Mouse (Mus musculus) spleen, postnatal 10 days (tissue): ENCODE results near the gene Snx29.

ENCODE experiments used
- DNase-seq, 2 experiments: peaks; one replicate each; pipeline ENCODE4 v3.0.0; 2021 to 2022; ENCODE audit warnings: low spot score in 2 of 2

The Snx29 gene

DNA sequence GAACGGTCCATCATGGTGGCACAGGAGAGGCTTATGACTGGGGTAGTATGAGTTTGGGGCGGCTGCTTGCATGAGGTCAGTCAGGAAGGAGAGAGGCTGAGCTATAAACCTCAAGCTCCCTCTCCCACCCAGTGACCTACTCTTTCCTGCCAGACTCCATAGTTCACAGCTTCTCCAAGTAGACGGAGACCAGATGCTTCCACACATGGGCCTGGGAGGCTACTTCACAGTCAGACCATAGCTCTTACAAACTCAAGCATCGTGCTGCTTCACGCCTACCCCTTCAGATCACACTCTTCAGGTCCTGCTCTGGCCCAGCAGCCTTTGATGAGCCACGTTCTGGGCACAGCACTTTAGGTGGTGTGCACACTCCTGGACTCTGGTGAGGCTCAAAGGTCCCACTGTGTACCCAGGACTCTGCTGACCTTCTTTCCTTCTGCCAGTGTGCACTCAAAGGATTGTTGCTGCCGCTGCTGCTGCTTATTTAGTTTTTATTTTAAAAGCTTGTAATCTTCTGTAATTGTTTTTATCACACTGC lies 313.6 kb downstream of the Snx29 start:
- no peak for DNase-seq

DNA sequence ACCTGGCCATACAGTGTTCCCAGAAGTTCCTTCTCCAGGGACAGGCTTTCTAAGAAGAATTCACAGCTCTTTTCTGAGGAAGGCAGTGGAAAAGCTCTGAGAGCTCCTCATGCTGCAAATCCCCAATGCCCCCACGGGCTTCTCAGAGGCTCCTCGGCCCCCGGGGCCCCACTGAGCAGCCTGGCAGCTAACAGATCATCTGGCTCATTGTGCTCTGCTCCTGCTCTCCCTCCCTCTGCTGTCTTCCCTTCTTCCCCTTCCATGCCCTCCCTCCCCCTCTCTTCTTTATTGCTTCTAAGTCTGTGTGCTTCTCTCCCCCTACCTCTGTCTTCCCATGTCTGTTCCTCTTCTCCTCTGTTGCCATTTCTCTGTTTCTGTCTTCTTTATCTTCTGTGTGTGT lies 314.2 kb downstream of the Snx29 start:
- no peak for DNase-seq

DNA sequence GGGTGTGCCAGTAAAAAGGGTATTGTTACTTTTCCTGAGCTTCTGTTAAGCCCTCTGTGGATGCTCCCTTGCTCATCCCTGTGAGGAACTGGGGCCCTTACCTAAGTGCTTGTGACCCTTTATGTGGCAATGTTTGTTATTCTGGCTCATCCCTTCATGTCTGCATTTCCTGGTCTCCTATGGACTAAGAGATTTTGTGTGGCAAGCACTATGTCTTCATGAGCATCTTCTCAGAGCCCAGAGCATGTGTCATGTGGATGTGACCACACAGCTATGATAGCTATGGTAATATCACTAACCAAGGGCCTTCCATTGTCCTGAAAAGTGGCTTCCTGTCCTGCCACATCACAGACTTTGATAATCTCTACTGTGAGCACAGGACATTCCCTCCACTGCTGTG lies 315.1 kb downstream of the Snx29 start:
- no peak for DNase-seq

DNA sequence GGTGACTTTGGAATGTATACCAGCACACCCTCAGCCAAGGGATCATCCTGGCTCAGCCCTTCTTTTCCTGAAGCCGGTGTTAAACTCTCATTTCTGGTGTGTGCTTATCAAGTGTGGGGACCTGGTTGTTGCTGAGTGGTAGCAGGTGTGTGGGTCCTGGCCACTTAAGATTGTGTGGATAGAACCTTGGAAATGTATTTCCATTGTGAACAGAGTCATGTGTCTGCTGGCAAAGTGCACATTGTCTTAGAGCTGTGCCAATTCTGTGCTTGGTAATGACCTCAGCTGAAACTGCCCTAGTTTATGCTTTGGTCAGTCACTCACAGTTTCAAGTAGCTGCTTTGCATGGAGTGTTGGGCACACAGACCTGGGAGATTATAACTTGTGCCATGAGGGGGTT lies 316.0 kb downstream of the Snx29 start:
- DNase-seq, result no peak

DNA sequence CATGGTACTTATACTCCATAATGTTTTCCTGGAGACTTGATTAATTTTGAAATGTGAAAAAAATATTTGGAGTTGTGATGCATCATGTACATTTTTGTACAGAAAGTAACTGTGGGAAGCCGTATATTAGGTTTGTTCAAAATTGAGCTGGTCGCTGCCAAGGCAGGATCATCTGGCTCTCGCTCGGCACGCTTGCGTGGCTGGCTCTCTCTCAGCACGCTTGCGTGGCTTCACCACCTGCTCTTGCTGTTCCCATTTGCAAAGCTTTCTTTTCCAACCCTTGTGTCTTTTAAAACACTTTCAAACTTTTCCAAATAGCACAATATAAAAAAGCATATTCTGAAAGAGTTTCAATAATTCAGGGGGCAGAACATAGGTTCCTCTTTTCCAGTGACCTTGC lies 317.2 kb downstream of the Snx29 start:
- no peak for DNase-seq

DNA sequence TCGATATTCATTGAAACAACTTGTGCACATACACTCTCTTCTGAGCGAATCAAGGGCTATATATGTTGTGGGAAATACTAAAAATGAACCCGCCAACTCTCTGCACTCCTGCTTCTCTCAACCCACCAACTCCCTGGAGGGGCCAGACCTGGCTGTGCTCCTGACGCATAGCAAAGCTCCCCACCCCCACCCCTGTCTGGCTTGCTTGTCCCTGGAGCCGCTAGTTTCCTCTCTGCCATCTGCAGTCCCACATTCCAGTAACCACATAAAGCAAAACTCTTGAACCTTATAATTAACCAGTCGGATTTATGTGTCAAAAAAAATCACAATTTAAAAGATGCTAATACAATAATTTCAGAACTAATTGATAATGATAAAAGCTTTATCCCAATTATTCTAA lies 320.9 kb downstream of the Snx29 start:
- no peak for DNase-seq

DNA sequence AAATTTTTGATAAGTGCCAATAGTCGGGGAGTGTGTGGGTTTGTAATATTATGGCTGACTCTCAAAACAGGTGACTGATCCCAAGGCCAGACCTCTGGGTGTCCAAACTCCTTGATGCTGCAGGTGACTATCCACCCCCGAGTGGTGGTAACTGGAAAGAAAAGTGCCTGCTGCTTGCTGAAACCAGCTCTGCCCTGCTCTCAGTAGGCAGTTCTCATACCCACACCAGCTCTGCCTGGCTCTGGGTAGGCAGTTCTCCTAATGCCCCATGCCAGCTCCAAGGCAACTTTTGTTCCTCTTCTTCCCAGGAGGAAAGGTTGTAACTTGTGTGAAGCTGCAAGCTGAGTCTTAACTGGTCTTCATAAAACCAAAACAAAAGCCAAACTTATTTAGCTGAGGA lies 321.7 kb downstream of the Snx29 start:
- DNase-seq, result no peak

DNA sequence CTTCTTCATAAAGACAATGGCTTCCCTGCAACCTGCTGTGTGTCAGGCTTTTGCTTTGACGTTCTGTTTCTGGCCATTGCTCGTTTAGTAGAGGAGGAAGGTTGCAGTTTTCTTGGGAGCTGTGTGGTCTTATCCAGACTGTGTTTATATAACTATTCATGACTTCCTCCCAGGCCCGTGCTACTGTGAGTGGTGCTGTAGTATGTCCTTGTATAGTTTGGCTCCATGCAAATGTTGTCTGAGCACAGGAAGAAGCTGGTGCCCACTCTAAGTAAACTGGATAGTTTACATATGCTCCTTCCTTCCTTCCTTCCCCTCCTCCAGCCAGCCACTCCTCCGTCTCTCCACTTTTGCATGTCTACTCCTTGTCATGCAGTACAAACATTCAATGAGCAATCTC lies 323.0 kb downstream of the Snx29 start:
- DNase-seq, result no peak

DNA sequence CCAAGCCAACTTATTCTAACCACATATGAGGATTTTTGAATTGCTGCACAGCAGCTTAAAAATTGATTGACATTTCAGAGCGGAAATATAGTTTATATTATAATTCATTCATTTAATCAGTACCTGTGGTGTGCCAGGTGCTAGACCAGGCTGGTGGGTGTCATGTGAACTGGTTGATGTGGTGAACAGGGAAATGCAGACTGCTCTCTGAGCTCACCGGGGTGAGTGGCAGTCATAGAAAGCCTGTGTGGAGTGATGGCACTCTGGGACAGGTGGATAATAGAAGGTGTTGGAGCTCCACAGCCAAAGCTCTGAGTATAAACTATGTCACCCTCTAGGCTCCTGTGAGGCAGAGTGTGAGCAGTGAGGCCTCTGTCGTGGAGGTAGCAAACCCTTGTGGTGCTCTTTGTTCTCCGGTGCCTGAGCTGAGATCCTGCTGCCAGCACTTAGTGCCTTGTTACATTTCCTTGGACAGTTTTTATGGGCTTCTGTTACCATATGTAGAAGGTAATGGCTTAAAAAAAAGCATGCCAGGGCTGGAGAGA lies 324.1 kb downstream of the Snx29 start:
- DNase-seq, result no peak

DNA sequence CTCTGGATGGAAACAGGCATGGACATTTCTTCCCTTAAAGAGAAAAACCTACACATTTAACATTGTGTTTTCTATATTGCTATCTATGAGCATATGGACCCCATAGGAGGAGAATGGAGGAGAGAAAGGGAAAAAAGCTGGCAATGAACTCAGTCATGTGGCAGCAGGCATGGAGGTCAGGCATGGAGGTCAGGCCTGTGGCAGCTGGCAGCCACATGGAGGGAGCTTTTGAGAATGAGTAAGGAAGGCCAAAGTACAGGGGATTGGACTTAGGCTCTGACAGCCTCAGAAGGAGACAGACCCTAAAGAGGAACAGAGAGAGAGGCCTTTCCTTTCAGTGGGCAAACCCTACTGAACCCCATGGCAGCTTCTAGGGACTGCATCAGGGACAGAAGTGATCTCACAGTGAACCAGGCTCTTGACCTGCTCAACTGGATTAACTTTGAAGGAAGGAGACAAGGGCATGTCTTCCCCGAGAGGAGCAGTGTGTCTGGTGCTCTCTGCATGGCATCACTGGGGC lies 325.5 kb downstream of the Snx29 start:
- no peak for DNase-seq

DNA sequence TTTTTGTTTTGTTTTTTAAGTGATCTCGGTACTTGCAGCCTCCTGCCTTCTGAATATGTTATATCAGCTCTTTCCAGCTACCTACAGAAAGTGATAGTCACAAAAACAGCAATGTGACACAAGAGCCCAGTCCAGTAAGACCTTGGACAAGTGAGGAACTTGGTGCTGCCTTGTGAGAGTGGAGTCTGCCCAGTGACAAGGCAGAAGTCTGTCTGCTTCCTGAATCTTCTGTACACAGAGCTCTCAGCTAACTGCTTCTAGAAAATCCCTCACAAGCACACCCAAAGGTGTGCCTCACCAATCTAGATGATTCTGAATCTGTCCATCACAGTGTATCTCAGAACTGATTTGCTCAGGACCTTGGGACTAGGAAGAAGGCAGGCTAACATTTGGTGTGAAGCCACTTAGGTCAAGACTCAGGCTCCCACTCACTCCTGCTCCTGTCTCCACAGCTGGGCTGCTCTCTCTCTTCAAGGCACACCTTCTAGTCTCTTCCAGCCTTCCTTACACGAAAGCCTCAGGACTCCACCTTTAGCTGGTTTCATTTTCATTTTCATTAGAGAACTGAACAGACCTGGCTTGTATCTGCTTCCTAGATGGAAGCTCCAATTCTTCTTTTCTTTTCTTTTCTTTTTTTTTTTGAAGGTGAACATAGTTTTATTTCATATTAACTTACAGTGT lies 330.1 kb downstream of the Snx29 start:
- DNase-seq, result no peak

DNA sequence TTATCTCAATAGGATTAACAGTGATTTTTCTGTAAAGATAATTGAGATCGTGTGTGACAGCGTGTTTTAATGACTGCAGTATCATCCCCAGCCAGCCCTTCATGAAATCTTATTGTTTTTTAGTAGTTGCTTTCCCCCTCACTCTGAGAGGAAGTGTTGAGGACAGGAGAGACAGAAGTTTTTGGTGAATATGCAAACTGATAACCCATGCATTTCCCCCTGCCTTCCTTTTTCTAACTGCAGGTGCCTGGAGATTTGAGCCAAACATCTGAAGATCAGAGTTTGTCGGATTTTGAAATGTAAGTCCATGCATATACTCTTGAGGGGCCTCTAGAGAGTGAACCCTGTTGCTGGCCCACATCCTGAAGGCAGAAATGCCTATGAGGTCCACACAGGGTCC lies 333.2 kb downstream of the Snx29 start:
- DNase-seq, result no peak

DNA sequence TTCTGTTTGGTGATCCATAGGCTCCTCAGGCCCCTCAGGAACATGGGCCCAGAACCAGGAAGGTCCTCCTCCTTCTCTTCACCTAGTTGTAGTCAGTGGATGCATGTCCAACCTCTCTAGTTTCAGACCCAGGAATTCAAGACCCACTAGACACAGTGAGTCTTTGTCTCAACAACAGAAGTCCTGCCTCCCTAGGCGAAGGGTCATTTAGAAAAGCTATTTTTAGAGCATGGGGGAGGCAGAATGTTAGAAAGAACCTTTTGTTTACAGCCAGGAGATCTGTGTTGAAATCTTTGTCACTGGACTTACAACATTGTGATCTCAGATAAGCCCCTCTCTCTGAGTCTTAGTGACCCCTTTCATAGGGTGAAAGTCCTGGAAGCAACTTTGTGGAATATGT lies 334.4 kb downstream of the Snx29 start:
- no peak for DNase-seq

DNA sequence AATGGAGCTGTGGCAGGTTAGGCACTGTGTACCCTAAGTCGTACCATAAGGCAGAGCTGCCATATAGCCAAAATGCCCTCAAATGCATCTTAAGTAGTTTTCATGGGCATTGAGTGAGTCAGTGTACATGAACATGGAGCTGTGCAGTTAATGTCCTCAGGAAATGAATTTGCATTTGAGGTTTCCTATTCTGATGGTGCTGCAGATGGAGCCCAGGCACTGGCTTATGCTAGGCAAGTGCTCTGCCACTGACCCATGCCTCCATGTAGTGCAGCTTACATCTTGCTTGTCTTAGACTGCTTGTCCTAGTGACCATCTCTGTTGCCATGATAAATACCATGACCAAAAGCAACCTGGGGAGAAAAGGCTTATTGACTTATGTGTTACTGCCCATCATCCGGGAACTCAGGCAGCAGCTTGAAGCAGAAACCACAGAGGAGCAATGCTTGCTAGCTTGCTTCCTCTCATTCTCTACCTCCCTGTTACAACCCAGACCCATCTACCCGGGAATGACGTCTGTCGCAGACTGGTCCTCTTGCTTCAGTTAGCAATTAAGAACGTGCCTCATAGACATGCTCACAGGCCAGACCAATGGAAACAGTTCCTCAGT lies 336.5 kb downstream of the Snx29 start:
- no peak for DNase-seq

DNA sequence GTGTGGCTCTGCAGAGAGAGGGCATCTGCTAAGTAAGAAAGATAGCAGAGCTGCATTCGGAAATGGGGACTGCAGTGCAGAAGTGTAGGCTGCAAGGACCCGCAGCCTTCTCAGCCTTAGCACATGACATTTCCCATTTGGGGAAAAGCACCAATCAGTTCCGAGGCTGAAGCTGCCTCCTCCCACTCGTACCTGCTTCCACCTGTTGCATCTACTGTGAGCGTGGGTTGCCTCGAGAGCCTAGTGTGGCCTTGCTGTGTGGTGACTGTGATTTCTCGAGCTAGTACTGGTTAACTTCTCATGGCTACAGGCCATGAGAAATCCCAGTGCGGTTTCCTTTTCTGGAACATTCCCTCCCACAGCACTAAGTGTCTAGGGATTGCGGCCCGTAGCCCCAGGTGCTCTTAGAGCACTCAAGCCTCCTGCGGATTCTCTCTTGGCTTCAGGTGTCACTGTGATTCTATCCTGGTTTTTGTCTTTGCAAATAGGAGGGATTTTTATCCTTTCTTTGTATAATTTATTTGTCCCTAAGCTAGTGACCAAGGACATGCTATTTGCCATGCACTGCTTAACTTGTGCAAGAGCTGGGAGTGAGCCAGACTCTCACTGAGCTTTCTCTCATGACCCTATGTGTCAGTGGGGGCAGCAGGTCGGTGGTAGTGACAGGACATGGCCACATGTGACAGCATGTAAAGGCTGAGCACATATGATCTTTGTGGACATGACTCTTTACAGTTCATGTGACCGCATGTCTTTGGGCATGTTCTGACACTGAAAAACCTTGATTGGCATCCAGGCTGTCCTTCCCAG lies 342.4 kb downstream of the Snx29 start:
- DNase-seq, result no peak

DNA sequence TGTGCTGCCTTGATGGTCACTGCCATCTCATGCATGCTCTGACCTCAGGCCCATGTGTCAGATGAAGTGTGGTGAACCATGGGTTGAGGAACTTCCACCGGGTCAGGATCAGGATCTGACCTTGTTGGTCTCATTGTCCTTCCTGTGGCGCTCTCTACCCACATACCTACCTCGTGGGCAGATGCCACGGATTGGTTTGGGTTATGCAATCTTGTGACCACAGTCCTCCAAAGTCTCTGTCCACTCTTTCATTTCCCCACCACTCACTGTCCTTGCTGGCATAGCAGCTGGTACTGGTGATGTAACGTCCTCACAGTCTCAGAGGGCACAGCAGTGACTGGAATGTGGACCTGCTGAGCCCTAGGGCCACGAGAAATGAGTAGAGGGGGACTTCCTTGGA lies 343.2 kb downstream of the Snx29 start:
- no peak for DNase-seq

DNA sequence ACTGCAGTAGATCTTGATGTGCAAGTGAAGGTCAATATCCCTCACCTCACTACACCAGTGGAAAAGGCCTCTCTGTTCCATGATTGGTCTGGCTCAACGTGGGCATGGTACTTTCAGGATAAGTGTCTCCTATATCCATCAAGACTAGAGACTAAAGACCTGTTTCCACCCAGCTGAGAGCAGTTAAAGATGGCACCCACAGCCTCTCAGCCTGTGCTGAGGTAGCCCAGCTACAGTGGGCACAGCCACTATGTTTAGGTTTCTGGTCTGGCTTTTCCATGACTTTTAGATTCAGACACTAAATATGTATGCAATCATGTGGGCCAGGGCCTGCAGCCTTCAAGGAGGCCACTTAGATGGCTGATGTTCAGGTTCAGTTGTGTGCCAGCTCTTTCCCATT lies 345.7 kb downstream of the Snx29 start:
- DNase-seq, result no peak

DNA sequence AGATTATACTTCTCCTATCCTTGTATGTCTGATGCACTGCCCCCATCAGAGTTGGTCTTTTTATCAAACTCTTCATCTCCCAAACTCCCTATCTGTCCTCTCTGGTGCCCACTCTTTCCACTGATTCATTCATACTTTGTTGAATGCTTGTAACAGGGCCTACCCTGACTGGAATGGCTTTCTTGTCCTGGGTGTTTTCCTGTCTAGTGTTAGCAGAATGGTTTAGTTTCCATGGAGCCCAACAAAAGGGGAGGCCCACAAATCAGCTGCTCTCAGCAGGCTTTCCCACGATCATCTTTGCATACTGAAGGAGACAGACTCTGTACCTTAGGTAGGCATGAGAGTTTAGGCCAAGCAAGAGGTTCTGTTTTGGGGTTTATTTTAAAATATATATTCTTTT lies 346.2 kb downstream of the Snx29 start:
- DNase-seq, result no peak

DNA sequence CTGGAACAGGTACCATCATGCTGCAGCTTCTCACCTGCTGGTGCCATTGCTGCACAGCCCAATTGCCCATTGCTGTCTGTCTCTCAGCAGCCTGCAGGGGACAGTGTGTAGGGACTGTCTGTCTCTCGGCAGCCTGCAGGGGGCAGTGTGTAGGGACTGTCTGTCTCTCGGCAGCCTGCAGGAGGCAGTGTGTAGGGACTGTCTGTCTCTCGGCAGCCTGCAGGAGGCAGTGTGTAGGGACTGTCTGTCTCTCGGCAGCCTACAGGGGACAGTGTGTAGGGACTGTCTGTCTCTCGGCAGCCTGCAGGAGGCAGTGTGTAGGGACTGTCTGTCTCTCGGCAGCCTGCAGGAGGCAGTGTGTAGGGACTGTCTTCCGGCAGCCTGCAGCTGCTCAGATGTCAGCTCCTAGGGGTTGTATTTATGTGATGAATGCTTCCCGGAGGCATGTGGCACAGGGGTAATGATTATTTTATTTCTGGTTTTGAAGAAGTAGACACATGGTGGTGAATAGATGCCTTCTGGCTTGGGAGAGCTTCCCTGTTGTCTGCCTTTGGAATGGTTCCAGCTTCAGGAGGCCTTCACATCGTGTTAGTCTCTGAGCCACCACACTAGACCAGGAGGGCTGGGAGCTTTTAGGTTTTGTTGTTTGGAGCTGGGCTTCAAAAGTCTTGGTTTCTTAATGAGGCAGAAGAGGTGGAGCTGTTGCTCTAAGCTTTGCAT lies 347.7 kb downstream of the Snx29 start:
- no peak for DNase-seq

DNA sequence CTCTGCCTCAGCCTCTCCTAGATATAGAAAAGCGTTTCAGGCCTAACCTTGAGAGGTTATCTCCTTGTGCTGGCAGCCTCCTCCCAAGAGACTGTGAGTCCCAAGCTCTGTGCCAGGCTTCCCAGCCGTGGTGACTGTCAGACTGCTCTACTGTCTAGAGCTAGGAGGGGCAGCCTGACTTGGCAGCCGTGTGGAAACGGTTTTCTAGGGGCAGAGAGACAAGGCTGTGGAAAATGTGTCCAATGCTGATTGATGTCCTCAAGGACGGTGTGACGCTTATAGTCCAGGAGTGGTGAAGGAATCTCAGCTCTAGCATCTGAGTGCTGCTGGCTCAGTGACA lies 348.2 kb downstream of the Snx29 start:
- no peak for DNase-seq

DNA sequence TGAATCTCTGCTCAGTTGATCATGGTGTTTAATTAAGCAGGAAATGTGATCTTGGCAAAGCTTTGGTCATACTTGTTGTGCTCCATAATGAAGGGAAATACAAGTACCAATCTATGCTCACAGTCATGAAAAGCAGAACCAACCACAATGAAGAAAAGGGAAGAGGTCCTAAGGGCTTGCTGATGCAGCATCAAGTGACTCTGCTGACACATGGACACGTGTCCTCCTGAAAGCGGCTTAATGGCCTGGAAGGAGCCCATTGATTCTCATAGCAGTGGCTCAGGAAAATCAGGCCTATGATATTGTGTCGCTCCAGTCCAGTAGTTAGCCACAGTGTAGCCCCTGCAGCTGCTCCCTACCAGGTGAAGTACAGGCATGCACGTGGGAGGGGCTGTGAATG lies 353.3 kb downstream of the Snx29 start:
- no peak for DNase-seq

DNA sequence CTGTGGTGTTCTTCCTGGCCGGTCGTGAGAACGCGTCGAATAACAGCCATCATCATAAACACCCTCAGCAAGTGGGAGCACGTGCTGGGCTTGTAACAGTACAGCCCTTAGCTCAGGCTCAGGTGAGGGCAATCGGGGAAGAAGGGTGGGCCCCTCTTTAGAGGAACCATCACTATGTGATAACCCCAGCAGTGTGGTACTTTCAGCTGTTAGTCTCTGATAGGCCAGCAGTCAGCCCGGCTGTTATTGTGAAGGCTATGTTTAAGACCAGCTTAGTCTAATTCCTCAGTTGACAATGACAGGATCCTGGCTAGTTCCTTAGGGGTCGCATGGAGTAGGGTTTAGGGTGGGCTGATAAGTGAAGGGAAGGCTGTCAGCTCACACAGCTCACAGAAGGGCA lies 362.6 kb downstream of the Snx29 start:
- DNase-seq, result no peak
